Mouse (Mus musculus) lung, adult 2 months (tissue): ENCODE data around the gene 1110059E24Rik. TPM values are rescaled to one million over a fixed set of nuclear protein-coding genes. Genes with fewer than 3 reads are reported as not detected.
"Not testable (repeated sequence)": the region's sequence is repeated elsewhere in the genome, so short reads cannot be mapped to it uniquely, and the experiment has no call there.

Source experiments
- DNase-seq: peaks from one replicate; pipeline ENCODE4 v3.0.0; 2022
- H3K4me1 ChIP-seq: fragments of 200-500 bp; 2 replicates; pipeline ENCODE4 v1.6.1; 2011; ENCODE audit warnings: low read length; ENCODE audit not compliant: control insufficient read depth, insufficient read depth
- H3K4me3 ChIP-seq: fragments of 200-500 bp; replicated peaks from 2 replicates; pipeline ENCODE3; 2011; ENCODE audit warnings: low read depth, mild to moderate bottlenecking, control low read depth, low read length; ENCODE audit errors: extremely low read depth
- CTCF ChIP-seq: fragments of 200-500 bp; IDR thresholded peaks from 2 replicates; pipeline ENCODE4 v1.5.1; 2011; ENCODE audit warnings: mild to moderate bottlenecking, low read length, control low read depth; ENCODE audit not compliant: insufficient read depth
- POLR2A ChIP-seq: fragments of 200-500 bp; IDR thresholded peaks from 2 replicates; pipeline ENCODE4 v1.6.1; 2011; ENCODE audit warnings: low read depth, mild to moderate bottlenecking, control low read depth, low read length, borderline replicate concordance; ENCODE audit errors: extremely low read depth
- WGBS: fragments of 180-500 bp; shearing (Covaris S2); methylation state at CpG from one replicate; pipeline ENCODE4 v1.1.7; 2018; 5-methylcytosine and 5-hydroxymethylcytosine counted together
- polyA plus RNA-seq: library from polyadenylated mRNA; depleted of rRNA; stranded (reverse); fragments of >200 nt; gene quantifications from 2 replicates; pipeline ENCODE4 v1.2.3, GENCODE M21; 2012

1110059E24Rik gene
- polyA plus RNA-seq, 1 experiment: 6.1 TPM

DNA sequence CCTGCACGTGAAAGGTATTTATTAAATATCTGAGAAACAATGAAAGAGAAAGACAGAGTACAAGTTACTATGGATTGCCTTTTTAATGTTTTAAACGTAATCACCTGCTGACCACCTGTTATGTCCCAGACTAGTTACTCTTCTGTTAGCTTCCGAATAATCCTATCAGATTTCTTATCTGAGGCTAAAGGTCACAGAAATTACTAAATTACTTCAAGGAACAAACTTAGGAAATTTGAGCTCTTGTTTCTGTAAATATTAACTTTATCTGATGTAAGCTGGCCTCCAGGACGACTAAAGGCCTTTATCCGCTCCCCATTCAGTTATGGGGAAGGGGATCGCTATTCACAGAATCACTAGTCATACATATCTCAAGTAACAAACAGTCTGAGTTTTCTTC, 1.1 kb downstream of the 1110059E24Rik start:
- TF ChIP-seq POLR2A (no peak), CTCF (no peak)
- WGBS: 27% methylated on average over 6 of the region's 6 CpGs
- H3K4me1 ChIP-seq: peaks cover 7% of the 10 kb centered on the region
- DNase-seq: no peak
- H3K4me3 ChIP-seq: peak overlapping the region; percentile 63

DNA sequence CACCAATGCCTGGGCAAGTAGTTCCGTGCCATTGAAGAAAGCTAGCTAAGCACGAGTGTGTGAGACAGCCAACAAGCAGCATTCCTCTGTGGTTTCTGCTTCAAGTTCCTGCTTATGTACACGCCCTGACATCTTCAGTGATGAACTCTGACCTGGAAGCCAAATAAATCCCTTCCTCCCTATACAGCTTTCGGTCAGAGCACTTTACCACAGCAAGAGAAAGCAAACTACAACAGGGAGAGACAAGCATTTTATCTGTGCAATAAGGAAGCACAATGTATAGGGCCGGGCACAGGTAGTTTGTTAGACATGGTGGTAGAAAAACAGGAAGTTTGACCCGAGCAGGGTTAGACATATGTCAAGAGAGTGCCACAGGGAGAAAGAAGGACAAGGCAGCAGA, 6.6 kb downstream of the 1110059E24Rik start:
- Histone ChIP-seq H3K4me1 (peaks cover 20% of the 10 kb centered on the region), H3K4me3 (no peak overlapping the region)
- DNase-seq: no peak
- WGBS: 46% methylated on average over 6 of the region's 6 CpGs
- no peak for TF ChIP-seq CTCF
- no peak for TF ChIP-seq POLR2A

DNA sequence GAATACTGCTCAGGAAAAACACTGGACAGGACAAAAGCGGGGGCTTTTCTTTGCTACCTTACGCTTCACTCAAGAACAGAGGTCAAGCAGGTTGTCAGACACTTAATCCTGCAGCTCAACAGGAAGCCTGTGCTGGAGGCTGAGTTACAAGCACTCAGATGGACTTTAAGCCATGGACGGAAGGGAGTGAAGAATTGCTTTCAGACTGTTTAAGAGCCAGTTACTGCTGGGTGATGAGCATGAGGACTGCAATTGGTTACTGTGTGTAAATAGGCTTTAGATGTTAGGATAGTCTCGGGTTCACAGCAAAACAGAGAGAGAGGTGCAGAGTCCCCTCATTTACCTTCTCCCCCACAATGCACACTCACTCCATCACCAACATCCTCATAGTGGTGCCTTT, 7.5 kb downstream of the 1110059E24Rik start:
- Histone ChIP-seq H3K4me1 (peaks cover 20% of the 10 kb centered on the region), H3K4me3 (no peak overlapping the region)
- WGBS: 54% methylated on average over 4 of the region's 4 CpGs
- no peak for DNase-seq
- TF ChIP-seq POLR2A: no peak
- TF ChIP-seq CTCF: no peak

DNA sequence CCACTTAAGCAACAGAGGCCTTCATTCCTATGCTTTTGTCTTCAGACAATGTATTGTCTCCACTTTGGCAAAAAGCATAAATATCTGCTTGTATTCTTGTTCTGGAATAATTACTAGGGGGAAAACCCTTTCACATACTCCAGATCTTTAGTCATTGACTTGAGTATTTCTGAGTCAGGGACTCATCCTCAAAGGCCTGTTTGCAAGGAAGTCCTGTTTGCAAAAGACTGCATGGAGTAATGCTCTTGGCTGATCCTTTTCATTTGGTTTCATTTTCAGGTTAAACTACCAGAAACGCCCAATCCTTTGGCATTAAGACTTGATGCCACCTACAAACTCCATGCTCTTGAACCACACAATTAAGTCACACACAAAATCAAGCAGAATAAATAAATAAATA, 8.8 kb downstream of the 1110059E24Rik start:
- DNase-seq: no peak
- 19% methylated on average over 1 of the region's 1 CpGs for WGBS
- TF ChIP-seq CTCF: no peak
- no peak for TF ChIP-seq POLR2A
- Histone ChIP-seq H3K4me1 (peaks cover 20% of the 10 kb centered on the region), H3K4me3 (no peak overlapping the region)

DNA sequence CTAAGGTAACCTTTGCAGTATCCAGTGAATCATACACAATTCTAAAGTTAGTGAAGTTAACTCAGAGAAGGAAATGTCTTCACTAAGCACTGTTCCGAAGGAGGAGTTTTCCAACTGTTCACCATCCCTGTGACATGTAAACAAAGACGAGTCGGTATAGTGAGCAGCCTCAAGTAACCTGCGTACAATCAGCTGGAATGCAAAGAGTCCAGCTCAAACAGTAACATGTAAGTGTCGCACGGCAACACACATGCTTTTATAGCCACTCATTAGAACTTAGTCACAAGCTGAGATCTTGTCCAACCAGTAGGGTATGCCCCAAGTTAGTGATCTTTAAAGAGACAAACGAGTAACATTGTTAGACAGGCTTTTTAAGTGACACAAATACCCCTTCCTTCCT, 15.1 kb downstream of the 1110059E24Rik start:
- 45% methylated on average over 7 of the region's 7 CpGs for WGBS

DNA sequence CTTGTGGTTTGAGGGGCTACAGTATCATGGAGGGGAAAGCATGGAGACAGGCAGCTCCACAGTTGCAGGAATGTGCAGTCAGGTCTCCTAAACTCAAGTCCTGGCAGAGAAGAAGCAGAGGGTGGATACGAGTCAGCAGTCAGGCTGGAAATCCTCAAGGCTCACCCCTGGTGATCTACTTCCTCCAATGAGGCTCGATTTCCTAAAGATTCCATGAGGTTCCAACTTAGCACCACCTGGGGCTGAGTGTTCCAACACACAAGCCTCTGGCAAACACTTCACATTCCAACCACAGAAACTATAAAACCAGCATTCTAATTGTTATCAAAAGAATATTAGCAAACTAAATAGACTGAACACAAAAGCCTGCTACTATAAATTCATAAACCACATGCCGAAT, 15.9 kb downstream of the 1110059E24Rik start:
- WGBS: 43% methylated on average over 3 of the region's 3 CpGs
- TF ChIP-seq CTCF (no peak), POLR2A (no peak)
- H3K4me1 ChIP-seq: peaks cover 3% of the 10 kb centered on the region
- no peak for DNase-seq
- H3K4me3 ChIP-seq: no peak overlapping the region

More for the DNA sequence above, 15.1 kb downstream of the 1110059E24Rik start:
- Histone ChIP-seq H3K4me1 (peaks cover 3% of the 10 kb centered on the region), H3K4me3 (no peak overlapping the region)
- no peak for TF ChIP-seq CTCF
- no peak for TF ChIP-seq POLR2A
- no peak for DNase-seq

DNA sequence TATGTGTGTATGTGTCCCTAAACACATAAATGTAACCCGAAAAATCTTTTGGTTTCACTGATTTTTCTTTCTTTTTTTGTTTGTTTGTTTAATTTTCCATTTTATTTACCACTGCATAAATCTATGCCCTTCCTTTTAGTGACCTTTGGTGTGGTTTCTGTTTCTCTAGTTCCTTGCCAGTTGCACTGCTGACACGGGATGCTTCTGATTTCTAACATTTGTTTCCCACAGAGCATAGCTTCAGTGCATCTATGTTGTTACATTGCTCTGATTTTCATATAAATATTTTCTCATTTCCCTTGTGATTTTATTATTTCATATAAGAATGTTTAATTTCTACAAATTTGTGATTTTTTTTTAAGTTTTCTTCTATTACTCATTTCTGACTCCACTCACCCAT, 17.4 kb downstream of the 1110059E24Rik start:
- no peak for TF ChIP-seq POLR2A
- TF ChIP-seq CTCF: no peak
- WGBS: 67% methylated on average over 2 of the region's 2 CpGs
- Histone ChIP-seq H3K4me3 (no peak overlapping the region), H3K4me1 (peaks cover 3% of the 10 kb centered on the region)
- no peak for DNase-seq

DNA sequence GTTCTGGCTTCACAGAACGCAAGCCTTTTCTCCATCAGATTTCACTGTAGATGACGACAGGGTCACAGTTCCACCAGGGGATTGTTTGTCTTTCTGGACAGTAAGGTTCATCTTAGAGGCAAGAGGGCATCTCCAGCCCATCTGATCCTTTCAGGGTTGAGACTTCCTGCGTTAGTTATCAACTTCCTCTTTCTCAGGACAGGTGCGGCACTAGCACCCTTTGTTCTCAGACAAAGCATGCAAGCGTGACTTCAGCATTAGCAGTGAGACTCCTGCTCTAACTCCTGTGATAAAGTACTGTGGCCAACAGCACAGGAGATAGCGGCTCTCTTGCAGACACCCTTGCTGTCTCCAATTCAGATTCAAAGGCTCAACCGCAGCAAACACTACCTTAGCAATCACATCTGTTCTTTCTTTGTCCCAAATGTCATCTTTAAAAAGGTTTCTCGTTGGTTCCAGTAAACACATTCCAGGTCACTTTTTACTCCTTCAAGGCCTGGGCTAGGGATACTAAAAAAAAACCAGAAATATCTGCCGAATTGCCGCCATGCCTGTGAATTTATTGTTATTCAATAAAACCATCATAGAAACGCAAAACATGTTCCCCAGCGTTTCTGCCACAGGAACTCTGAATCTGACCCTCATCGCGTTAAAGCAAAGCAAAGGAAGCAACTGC, 22.0 kb downstream of the 1110059E24Rik start:
- WGBS: 46% methylated on average over 14 of the region's 14 CpGs
- Histone ChIP-seq H3K4me3 (no peak overlapping the region), H3K4me1 (peaks cover 2% of the 10 kb centered on the region; the same call in 1 of the 2 replicates)
- no peak for DNase-seq
- TF ChIP-seq CTCF (no peak), POLR2A (no peak)

DNA sequence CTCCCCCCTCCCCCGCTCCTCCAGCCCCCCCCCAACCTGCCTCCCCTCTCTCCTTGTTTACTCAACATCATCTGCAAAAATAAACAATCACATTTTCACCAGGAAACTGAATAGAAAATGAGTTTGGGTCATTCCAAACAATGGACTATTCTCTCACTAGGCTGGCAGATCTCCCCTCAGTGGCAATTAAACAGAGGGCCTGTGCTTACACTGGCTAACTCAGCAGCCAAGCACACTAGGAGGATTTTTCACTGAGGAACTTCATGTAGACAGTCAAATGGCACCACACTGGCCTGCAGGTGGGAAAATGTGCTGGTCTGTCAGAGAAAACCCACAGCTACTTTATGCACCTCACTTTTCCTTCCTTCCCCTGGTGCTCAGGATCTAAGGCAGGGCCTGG, 23.3 kb downstream of the 1110059E24Rik start:
- WGBS: 30% methylated on average over 1 of the region's 1 CpGs
- DNase-seq: no peak
- Histone ChIP-seq H3K4me3 (no peak overlapping the region), H3K4me1 (peaks cover 2% of the 10 kb centered on the region; the same call in 1 of the 2 replicates)
- TF ChIP-seq POLR2A: no peak
- no peak for TF ChIP-seq CTCF

DNA sequence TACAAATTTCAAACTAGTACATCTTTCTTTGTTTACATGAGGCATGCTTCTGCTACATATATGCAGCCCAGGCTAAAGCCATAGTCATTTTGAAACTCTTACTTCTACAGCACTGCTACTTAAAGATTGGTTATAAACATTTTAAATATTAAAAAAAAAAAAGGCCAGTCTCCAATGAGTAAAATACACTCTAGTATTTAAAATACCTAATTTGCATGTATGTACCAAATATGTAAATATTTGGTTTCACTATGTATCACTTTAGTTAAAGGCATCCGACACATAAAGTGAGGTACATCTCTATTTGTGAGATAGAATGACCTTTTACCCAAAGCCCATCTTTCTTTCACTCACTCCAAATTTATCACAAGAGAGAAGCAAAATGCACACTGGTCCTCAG, 23.7 kb downstream of the 1110059E24Rik start:
- 58% methylated on average over 1 of the region's 1 CpGs for WGBS
- TF ChIP-seq POLR2A (no peak), CTCF (no peak)
- DNase-seq: no peak
- H3K4me1 ChIP-seq: peaks cover 2% of the 10 kb centered on the region; the same call in 1 of the 2 replicates
- H3K4me3 ChIP-seq: no peak overlapping the region

DNA sequence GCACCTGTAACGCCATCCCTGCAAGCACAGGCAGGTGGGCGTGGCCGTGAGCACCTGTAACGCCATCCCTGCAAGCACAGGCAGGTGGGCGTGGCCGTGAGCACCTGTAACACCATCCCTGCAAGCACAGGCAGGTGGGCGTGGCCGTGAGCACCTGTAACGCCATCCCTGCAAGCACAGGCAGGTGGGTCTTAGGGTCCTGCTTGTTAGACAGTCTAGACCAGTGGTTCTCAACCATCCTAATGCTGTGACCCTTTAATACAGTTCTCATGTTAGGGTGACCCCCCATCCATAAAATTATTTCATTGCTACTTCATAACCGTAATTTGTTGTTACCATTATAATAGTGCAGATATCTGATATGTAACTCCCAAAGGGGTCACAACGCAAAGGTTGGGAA, 24.3 kb downstream of the 1110059E24Rik start:
- 61% methylated on average over 11 of the region's 11 CpGs for whole genome bisulfite sequencing
- not testable (repeated sequence) for H3K4me1 ChIP-seq, DNase-seq, H3K4me3 ChIP-seq
